Mouse (Mus musculus): ENCODE measurements around the gene Foxp1. TPM values are rescaled to one million over a fixed set of nuclear protein-coding genes. Genes with fewer than 3 reads are reported as not detected.

Gene Foxp1
- total RNA-seq, 2 experiments from 2014 or later, result 12.3 to 26.5 TPM

GRCm38 (mm10) chr6:99403755-99404390 lies 118.6 kb downstream of the Foxp1 start:
- no peak for ATAC-seq (replicated peaks; ENCODE audit: low FRiP score, poor library complexity, severe bottlenecking)

- ATAC-seq (replicated peaks; ENCODE audit: low FRiP score, poor library complexity, severe bottlenecking), result no peak
Measured at GRCm38 (mm10) chr6:99402941-99403340, 119.6 kb downstream of the Foxp1 start.

GRCm38 (mm10) chr6:99402370-99402769 lies 120.2 kb downstream of the Foxp1 start:
- no peak for ATAC-seq (replicated peaks; ENCODE audit: low FRiP score, poor library complexity, severe bottlenecking)

GRCm38 (mm10) chr6:99401801-99402200 lies 120.7 kb downstream of the Foxp1 start:
- no peak for ATAC-seq (replicated peaks; ENCODE audit: low FRiP score, poor library complexity, severe bottlenecking)

GRCm38 (mm10) chr6:99401211-99401610 lies 121.3 kb downstream of the Foxp1 start:
- no peak for ATAC-seq (replicated peaks; ENCODE audit: low FRiP score, poor library complexity, severe bottlenecking)

- ATAC-seq (replicated peaks; ENCODE audit: low FRiP score, poor library complexity, severe bottlenecking), result no peak
Measured at GRCm38 (mm10) chr6:99395745-99396144, 126.8 kb downstream of the Foxp1 start.

GRCm38 (mm10) chr6:99394801-99395200 lies 127.7 kb downstream of the Foxp1 start:
- no peak for ATAC-seq (replicated peaks; ENCODE audit: low FRiP score, poor library complexity, severe bottlenecking)

GRCm38 (mm10) chr6:99392484-99392883 lies 130.0 kb downstream of the Foxp1 start:
- no peak for ATAC-seq (replicated peaks; ENCODE audit: low FRiP score, poor library complexity, severe bottlenecking)

- no peak for ATAC-seq (replicated peaks; ENCODE audit: low FRiP score, poor library complexity, severe bottlenecking)
Measured at GRCm38 (mm10) chr6:99388741-99389675, 133.5 kb downstream of the Foxp1 start.

GRCm38 (mm10) chr6:99388023-99388422 lies 134.5 kb downstream of the Foxp1 start:
- no peak for ATAC-seq (replicated peaks; ENCODE audit: low FRiP score, poor library complexity, severe bottlenecking)

- no peak for ATAC-seq (replicated peaks; ENCODE audit: low FRiP score, poor library complexity, severe bottlenecking)
Measured at GRCm38 (mm10) chr6:99385059-99385604, 137.4 kb downstream of the Foxp1 start.

- ATAC-seq (replicated peaks; ENCODE audit: low FRiP score, poor library complexity, severe bottlenecking), result no peak
Measured at GRCm38 (mm10) chr6:99383846-99384472, 138.6 kb downstream of the Foxp1 start.

- no peak for ATAC-seq (replicated peaks; ENCODE audit: low FRiP score, poor library complexity, severe bottlenecking)
Measured at GRCm38 (mm10) chr6:99380146-99380545, 142.4 kb downstream of the Foxp1 start.

- ATAC-seq (replicated peaks; ENCODE audit: low FRiP score, poor library complexity, severe bottlenecking), result no peak
Measured at GRCm38 (mm10) chr6:99378997-99379710, 143.4 kb downstream of the Foxp1 start.

GRCm38 (mm10) chr6:99377716-99378115 lies 144.8 kb downstream of the Foxp1 start:
- ATAC-seq (replicated peaks; ENCODE audit: low FRiP score, poor library complexity, severe bottlenecking), result no peak

GRCm38 (mm10) chr6:99377131-99377530 lies 145.4 kb downstream of the Foxp1 start:
- ATAC-seq (replicated peaks; ENCODE audit: low FRiP score, poor library complexity, severe bottlenecking), result no peak

GRCm38 (mm10) chr6:99376721-99377120 lies 145.8 kb downstream of the Foxp1 start:
- ATAC-seq (replicated peaks; ENCODE audit: low FRiP score, poor library complexity, severe bottlenecking), result no peak

- no peak for ATAC-seq (replicated peaks; ENCODE audit: low FRiP score, poor library complexity, severe bottlenecking)
Measured at GRCm38 (mm10) chr6:99375865-99376264, 146.7 kb downstream of the Foxp1 start.

- ATAC-seq (replicated peaks; ENCODE audit: low FRiP score, poor library complexity, severe bottlenecking), result no peak
Measured at GRCm38 (mm10) chr6:99375376-99375775, 147.1 kb downstream of the Foxp1 start.

Data from erythroblast, adult 5-6 weeks (primary cell).